Mouse (Mus musculus) bone marrow macrophage, adult 2 months (primary cell): ENCODE results near the gene Dnmt3a.

ENCODE experiments used
- CTCF ChIP-seq: IDR thresholded peaks from 2 replicates; pipeline ENCODE4 v1.5.1; 2012; ENCODE audit warnings: low read depth, mild to moderate bottlenecking, low read length, moderate library complexity
- POLR2A ChIP-seq: IDR thresholded peaks from 2 replicates; pipeline ENCODE4 v1.6.1; 2012; ENCODE audit warnings: mild to moderate bottlenecking, low read depth, low read length, borderline replicate concordance

DNA sequence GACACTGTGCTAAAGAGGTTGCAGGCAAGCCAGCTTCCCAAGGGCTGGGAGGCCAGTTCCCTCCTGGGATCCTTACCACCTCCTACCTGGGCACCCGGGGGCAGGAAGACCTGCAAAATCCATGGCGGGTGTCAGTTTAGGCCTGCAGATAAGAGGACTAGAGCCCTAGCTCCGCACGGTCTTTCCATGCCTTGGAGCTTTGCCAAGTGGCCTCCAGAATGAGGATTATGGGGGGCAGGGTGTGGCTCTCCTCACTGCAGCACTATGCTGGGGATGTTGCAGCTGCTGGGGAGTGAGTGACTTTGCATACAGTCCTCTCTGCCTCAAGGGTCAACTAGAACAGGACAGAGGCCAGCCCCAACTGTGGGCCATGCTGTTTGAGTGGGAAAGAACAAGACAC is 14.1 kb downstream of the Dnmt3a start:
- no peak for TF ChIP-seq CTCF
- TF ChIP-seq POLR2A: no peak
